Mouse (Mus musculus) B cell, adult 62 days (primary cell): ENCODE data around the gene Baat. TPM values are rescaled to one million over a fixed set of nuclear protein-coding genes. Genes with fewer than 3 reads are reported as not detected.

ENCODE experiments used
- total RNA-seq: library from RNA; stranded (reverse); gene quantifications from 4 replicates; pipeline ENCODE4 v1.2.4, GENCODE M21; 2023

The Baat gene
- total RNA-seq: not detected in 4 replicates

GRCm38 (mm10) chr4:49506386-49506785 is at the start of gene Baat:
TSS of gene Baat (minus strand) at chr4:49506557.

GRCm38 (mm10) chr4:49549383-49549782 is 43.0 kb upstream of the Baat start, which contains the start of gene Aldob:
TSS of gene Aldob (minus strand) at chr4:49549546.

DNA sequence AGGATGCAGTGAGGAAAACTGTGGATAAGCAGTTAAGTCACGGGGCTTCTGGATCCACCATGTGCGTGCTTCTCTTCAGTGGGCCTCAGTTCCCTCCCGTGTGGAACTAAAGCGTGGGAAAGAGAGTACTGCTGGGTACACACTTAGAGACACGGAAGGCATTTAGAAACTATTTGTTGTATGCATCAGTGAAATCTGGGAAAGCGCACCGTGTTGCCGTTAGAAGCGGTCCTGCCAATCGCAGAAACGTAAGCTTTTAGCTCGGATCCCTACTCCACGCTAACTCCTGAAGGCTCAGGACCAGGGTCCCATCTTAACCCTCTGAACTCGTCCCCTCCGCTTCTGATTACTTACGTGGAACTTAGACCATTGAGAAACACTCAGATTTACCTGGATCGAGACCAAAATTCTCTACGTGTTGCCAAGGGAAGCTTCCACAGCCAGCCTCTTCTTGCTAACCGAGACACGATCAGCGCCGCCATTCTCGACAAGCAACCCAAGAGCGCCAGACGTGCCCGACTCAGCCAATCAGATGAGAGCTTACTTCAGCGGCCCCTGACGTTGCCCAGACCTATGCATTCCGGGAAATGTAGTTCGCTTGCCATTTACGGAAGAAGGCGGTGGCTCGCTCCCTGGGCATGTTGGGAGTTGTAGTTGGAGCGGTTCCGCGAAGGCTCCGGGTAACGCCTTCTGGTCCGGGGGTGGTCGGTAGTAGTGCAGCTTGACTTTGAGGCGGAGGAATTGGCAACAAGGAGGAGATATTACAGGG is 14.4 kb upstream of the Baat start, which contains the start of the genes Mrpl50 and Zfp189:
Gene Mrpl50 (minus strand): TSS at position 522 of the 769 bp plus-strand sequence.
Gene Zfp189 (plus strand): TSS at position 605 of the 769 bp plus-strand sequence.

DNA sequence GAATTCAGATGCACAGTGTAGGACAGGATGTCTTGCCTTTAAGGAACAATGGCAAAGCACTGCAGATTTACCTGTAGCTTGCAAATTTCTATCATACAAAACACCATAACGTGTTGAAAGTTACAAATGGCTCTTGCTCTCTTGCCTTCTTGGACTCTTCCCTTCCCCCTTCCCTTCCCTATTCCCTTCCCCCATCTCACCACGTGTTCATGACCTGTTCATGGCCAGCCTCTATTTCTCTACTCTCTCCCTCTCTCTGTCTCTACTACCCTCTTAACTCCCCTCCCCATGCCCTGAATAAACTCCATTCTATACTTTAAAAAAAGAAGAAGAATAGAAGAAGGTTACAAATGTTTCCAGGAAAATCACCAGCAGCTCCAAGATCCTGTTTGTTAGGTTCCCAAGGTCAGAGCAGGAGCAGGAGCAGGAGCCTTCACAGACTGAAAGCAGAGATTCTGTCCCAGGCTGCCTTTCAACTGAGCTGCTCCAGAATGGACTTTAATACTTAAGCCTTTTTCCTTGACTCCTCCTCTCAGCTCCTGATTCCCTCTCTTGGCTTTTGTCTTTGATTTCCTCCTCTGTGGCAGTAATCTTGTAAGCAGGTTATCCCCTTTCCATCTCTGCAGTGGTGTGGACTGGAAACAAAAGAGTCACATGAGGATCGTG is 32.8 kb downstream of the Baat start, which contains the start of gene Acnat1:
Gene Acnat1 (minus strand): TSS at position 478 of the 666 bp plus-strand sequence.

Other genes with a start within 250 kb of the Baat start
- gene Acnat2, start 98.4 kb downstream of the Baat start, total RNA-seq: not detected in 4 replicates
- not detected in 4 replicates for gene Acnat1, start 32.6 kb downstream of the Baat start, total RNA-seq
- gene Mrpl50, start 14.5 kb upstream of the Baat start, total RNA-seq: 10.0 to 12.4 TPM (median 10.4 TPM) in 4 replicates
- gene Zfp189, start 14.6 kb upstream of the Baat start, total RNA-seq: 3.0 to 4.8 TPM (median 4.2 TPM) in 4 replicates
- gene Aldob, start 43.0 kb upstream of the Baat start, total RNA-seq: not detected in 4 replicates
- gene Tmem246, start 91.3 kb upstream of the Baat start, total RNA-seq: not detected in 4 replicates
- 129 to 159 TPM (median 144 TPM) in 4 replicates for gene Rnf20, start 125.4 kb upstream of the Baat start, total RNA-seq
- gene Ppp3r2, start 175.5 kb upstream of the Baat start, total RNA-seq: not detected in 4 replicates